Mouse (Mus musculus) kidney, embryonic 16.5 days (tissue): Measurements from ENCODE around the gene Olfr114. TPM values are rescaled to one million over a fixed set of nuclear protein-coding genes. Genes with fewer than 3 reads are reported as not detected.

Experiments used
- ATAC-seq: fragments of 200-750 bp; cut with Nextera tagmentation; 2 replicates; pipeline ENCODE4 v1.8.0; 2017; ENCODE audit warnings: moderate TSS enrichment; ENCODE audit not compliant: low FRiP score, low TSS enrichment
- H3K27ac ChIP-seq: fragments of 300-500 bp; sonication (generic); 2 replicates; pipeline ENCODE4 v1.5.1; 2014; ENCODE audit warnings: low read length
- H3K27me3 ChIP-seq: fragments of 300-500 bp; sonication (generic); 2 replicates; pipeline ENCODE4 v1.6.1; 2014; ENCODE audit warnings: low read length, control low read depth, mixed read lengths; ENCODE audit not compliant: insufficient read depth
- H3K36me3 ChIP-seq: fragments of 300-500 bp; sonication (generic); 2 replicates; pipeline ENCODE4 v1.6.1; 2014; ENCODE audit warnings: low read length, control low read depth, mixed read lengths; ENCODE audit not compliant: insufficient read depth
- H3K4me1 ChIP-seq: fragments of 300-500 bp; sonication (generic); 2 replicates; pipeline ENCODE4 v1.6.1; 2014; ENCODE audit warnings: low read length, control low read depth, mixed read lengths; ENCODE audit not compliant: insufficient read depth
- H3K4me2 ChIP-seq: fragments of 300-500 bp; sonication (generic); replicated peaks from 2 replicates; pipeline ENCODE4 v1.6.1; 2014; ENCODE audit warnings: low read depth, low read length
- H3K4me3 ChIP-seq: fragments of 300-500 bp; sonication (generic); 2 replicates; pipeline ENCODE4 v1.5.1; 2014; ENCODE audit warnings: mild to moderate bottlenecking, low read length
- H3K9ac ChIP-seq: fragments of 300-500 bp; sonication (generic); replicated peaks from 2 replicates; pipeline ENCODE4 v1.6.1; 2014; ENCODE audit warnings: low read length
- H3K9me3 ChIP-seq: fragments of 300-500 bp; sonication (generic); 2 replicates; pipeline ENCODE4 v1.6.1; 2016; ENCODE audit warnings: low read length, control low read depth
- WGBS: fragments of 180-500 bp; shearing (Covaris S2); extraction: QIAGEN DNeasy Blood & Tissue Kit; methylation state at CpG from one replicate; pipeline ENCODE4 v1.1.7; 2014; 5-methylcytosine and 5-hydroxymethylcytosine counted together
- polyA plus RNA-seq: library from polyadenylated mRNA; unstranded; fragments of >200 nt; fragmentation: Nextera tagmentation; extraction: Ambion mirVana; gene quantifications from 2 replicates; pipeline ENCODE4 v1.2.1, GENCODE M21; 2015

The Olfr114 gene
- polyA plus RNA-seq, result not detected in 2 replicates

- Histone ChIP-seq H3K9ac (no peak within 1 kb of the TSS), H3K4me2 (no peak within 1 kb of the TSS), H3K27me3 (no peaks in the 10 kb centered on the region), H3K36me3 (no peaks in the 10 kb centered on the region), H3K4me1 (no peaks in the 10 kb centered on the region), H3K4me3 (no peak within 1 kb of the TSS), H3K27ac (no peak within 1 kb of the TSS), H3K9me3 (no peaks in the 10 kb centered on the region)
- ATAC-seq, result no peak
Observed at GRCm38 (mm10) chr17:37592643-37593042, at the start of gene Olfr114. Olfr114 (minus strand) TSS chr17:37592743.

GRCm38 (mm10) chr17:37627009-37627408, 34.5 kb upstream of the Olfr114 start, which contains the start of the genes Olfr115 and Olfr116:
Olfr115 (minus strand) TSS chr17:37627109.
Olfr116 (minus strand) TSS chr17:37627199.
- Histone ChIP-seq H3K27ac (no peak within 1 kb of the TSS), H3K4me3 (no peak within 1 kb of the TSS), H3K27me3 (no peaks in the 10 kb centered on the region), H3K36me3 (no peaks in the 10 kb centered on the region), H3K4me2 (no peak within 1 kb of the TSS), H3K4me1 (no peaks in the 10 kb centered on the region), H3K9ac (no peak within 1 kb of the TSS), H3K9me3 (peaks cover 6% of the 10 kb centered on the region)
- WGBS, result 85% methylated on average over 2 of the region's 2 CpGs
- no peak for ATAC-seq

- H3K36me3 ChIP-seq, result no peaks in the 10 kb centered on the region
- no peaks in the 10 kb centered on the region for H3K4me1 ChIP-seq
- H3K4me2 ChIP-seq, result no peak within 1 kb of the TSS
- H3K9me3 ChIP-seq, result no peaks in the 10 kb centered on the region
- no peak within 1 kb of the TSS for H3K27ac ChIP-seq
- H3K9ac ChIP-seq, result no peak within 1 kb of the TSS
- H3K27me3 ChIP-seq, result no peaks in the 10 kb centered on the region
- no peak within 1 kb of the TSS for H3K4me3 ChIP-seq
- no peak for ATAC-seq
Observed at GRCm38 (mm10) chr17:37577563-37577962, 15.0 kb downstream of the Olfr114 start, which contains the start of gene Olfr113. Olfr113 (minus strand) TSS chr17:37577663.

GRCm38 (mm10) chr17:37569351-37569750, 23.2 kb downstream of the Olfr114 start, which contains the start of gene Olfr112:
Olfr112 (minus strand) TSS chr17:37569451.
- no peaks in the 10 kb centered on the region for H3K4me1 ChIP-seq
- no peak for ATAC-seq

GRCm38 (mm10) chr17:37558913-37559615, 33.5 kb downstream of the Olfr114 start:
- Histone ChIP-seq H3K4me3 (no peak overlapping the region), H3K9me3 (no peaks in the 10 kb centered on the region), H3K4me2 (no peak overlapping the region), H3K27ac (no peak overlapping the region), H3K9ac (no peak overlapping the region), H3K4me1 (no peaks in the 10 kb centered on the region), H3K27me3 (no peaks in the 10 kb centered on the region), H3K36me3 (no peaks in the 10 kb centered on the region)
- 72% methylated on average over 1 of the region's 1 CpGs for WGBS
- ATAC-seq, result no peak

More at GRCm38 (mm10) chr17:37569351-37569750, 23.2 kb downstream of the Olfr114 start, which contains the start of gene Olfr112:
- Histone ChIP-seq H3K4me3 (no peak within 1 kb of the TSS), H3K36me3 (no peaks in the 10 kb centered on the region), H3K9me3 (no peaks in the 10 kb centered on the region), H3K27me3 (no peaks in the 10 kb centered on the region), H3K4me2 (no peak within 1 kb of the TSS), H3K9ac (no peak within 1 kb of the TSS), H3K27ac (no peak within 1 kb of the TSS)

- no peaks in the 10 kb centered on the region for H3K4me1 ChIP-seq
- no peaks in the 10 kb centered on the region for H3K9me3 ChIP-seq
- no peaks in the 10 kb centered on the region for H3K27me3 ChIP-seq
- ATAC-seq, result no peak
- 62% methylated on average over 3 of the region's 3 CpGs for WGBS
- no peak overlapping the region for H3K4me3 ChIP-seq
- no peak overlapping the region for H3K4me2 ChIP-seq
- no peak overlapping the region for H3K27ac ChIP-seq
- no peaks in the 10 kb centered on the region for H3K36me3 ChIP-seq
- H3K9ac ChIP-seq, result no peak overlapping the region
Observed at GRCm38 (mm10) chr17:37543800-37544435, 48.6 kb downstream of the Olfr114 start.

GRCm38 (mm10) chr17:37541454-37542119, 51.0 kb downstream of the Olfr114 start:
- Histone ChIP-seq H3K9ac (no peak overlapping the region), H3K27ac (no peak overlapping the region), H3K27me3 (no peaks in the 10 kb centered on the region), H3K36me3 (no peaks in the 10 kb centered on the region), H3K4me1 (no peaks in the 10 kb centered on the region), H3K4me3 (no peak overlapping the region), H3K9me3 (no peaks in the 10 kb centered on the region), H3K4me2 (no peak overlapping the region)
- WGBS, result 79% methylated on average over 4 of the region's 4 CpGs
- no peak for ATAC-seq

Other genes with a start within 250 kb of the Olfr114 start
- not detected in 2 replicates for gene Olfr104-ps, start 233.2 kb downstream of the Olfr114 start, polyA plus RNA-seq
- gene Olfr105-ps, start 213.7 kb downstream of the Olfr114 start, polyA plus RNA-seq, result not detected in 2 replicates
- gene Olfr106-ps, start 202.3 kb downstream of the Olfr114 start, polyA plus RNA-seq, result not detected in 2 replicates
- gene Olfr107, start 193.5 kb downstream of the Olfr114 start, polyA plus RNA-seq, result not detected in 2 replicates
- gene Olfr108, start 147.3 kb downstream of the Olfr114 start, polyA plus RNA-seq, result not detected in 2 replicates
- gene Olfr109, start 133.8 kb downstream of the Olfr114 start, polyA plus RNA-seq, result not detected in 2 replicates
- not detected in 2 replicates for gene H2-M2, start 109.2 kb downstream of the Olfr114 start, polyA plus RNA-seq
- gene Olfr110, start 100.3 kb downstream of the Olfr114 start, polyA plus RNA-seq, result not detected in 2 replicates
- gene Olfr111, start 84.7 kb downstream of the Olfr114 start, polyA plus RNA-seq, result not detected in 2 replicates
- gene Olfr112, start 23.3 kb downstream of the Olfr114 start, polyA plus RNA-seq, result not detected in 2 replicates
- not detected in 2 replicates for gene Olfr113, start 15.1 kb downstream of the Olfr114 start, polyA plus RNA-seq
- not detected in 2 replicates for gene Olfr115, start 34.4 kb upstream of the Olfr114 start, polyA plus RNA-seq
- gene Olfr116, start 34.5 kb upstream of the Olfr114 start, polyA plus RNA-seq, result not detected in 2 replicates
- not detected in 2 replicates for gene Olfr117, start 71.0 kb upstream of the Olfr114 start, polyA plus RNA-seq
- gene Olfr118, start 74.2 kb upstream of the Olfr114 start, polyA plus RNA-seq, result not detected in 2 replicates
- not detected in 2 replicates for gene Olfr119, start 103.8 kb upstream of the Olfr114 start, polyA plus RNA-seq
- not detected in 2 replicates for gene Olfr120, start 129.1 kb upstream of the Olfr114 start, polyA plus RNA-seq
- gene Olfr121, start 156.1 kb upstream of the Olfr114 start, polyA plus RNA-seq, result not detected in 2 replicates
- not detected in 2 replicates for gene Olfr122, start 175.9 kb upstream of the Olfr114 start, polyA plus RNA-seq
- not detected in 2 replicates for gene Olfr123, start 200.8 kb upstream of the Olfr114 start, polyA plus RNA-seq
- not detected in 2 replicates for gene Olfr124, start 207.1 kb upstream of the Olfr114 start, polyA plus RNA-seq
- not detected in 2 replicates for gene Olfr125, start 240.2 kb upstream of the Olfr114 start, polyA plus RNA-seq